Mouse (Mus musculus) v-Abl transformed pro-B cells (cell line): ENCODE results near the gene H2afy2.

Source experiments
- in situ Hi-C, 2 experiments: fragments of 400-800 bp; cut with MboI; formaldehyde crosslinking; loops; one replicate each; pipeline ENCODE4 v1.15.1; 2025; ENCODE audit not compliant: unreplicated experiment in 2 of 2

Gene H2afy2

DNA sequence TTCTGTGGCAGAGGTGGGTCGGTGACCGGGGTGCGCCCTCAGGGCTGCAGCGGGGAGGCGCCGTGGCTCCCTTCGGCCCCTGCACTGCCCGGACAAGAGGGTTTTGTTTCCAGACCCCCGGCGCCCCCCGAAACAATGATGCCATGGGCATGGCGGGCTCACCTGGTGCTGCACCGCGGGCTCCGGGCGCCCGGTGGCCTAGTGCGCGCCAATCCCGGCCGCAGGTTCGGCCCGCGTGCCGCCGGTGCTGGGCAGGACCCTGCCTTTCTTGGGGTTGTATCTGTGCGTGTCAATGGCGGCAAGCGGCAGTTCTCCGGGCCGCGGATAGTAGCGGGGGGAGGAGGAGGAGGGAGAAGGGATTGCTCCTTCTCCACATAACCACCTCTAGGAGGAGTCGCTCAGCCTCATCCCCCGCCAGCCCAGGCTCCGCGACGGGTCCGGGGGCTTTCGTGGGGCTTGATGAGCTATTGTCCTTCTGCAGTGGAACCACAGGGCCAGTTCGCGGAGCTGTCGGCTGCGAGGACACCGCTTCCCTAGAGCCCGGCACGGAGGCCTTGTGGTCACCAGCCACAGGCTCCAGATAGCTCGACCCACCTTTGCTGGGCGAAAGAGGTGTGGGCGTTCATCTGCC, at the start of gene H2afy2:
Gene H2afy2, minus strand, starts transcription at position 527 of the 631 bp plus-strand sequence.
- in situ Hi-C loops = no loop called here

DNA sequence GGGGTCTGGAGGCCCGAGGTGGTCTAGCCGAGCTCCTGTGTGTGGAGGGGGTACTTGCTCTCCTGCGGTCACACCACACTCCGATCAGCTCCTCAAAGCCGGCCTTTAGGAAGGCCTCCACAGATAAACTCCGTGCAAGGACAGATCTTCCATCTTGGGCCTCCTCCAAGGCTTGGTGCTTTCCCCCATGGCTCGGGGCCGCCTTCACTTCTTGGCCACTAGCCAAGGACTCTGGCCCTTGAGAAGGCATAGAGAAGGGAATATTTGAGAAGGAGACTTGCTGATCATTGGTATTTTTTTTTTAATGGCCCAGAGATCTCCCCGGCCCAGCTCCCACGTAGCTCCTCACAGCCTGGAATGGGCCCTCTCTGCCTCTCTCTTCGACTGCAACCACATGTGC, 48.8 kb upstream of the H2afy2 start:
- in situ Hi-C loops = loop anchor here in 1 of 2 experiments (25.0 kb wide), 1 partner anchor 580 kb away; the partner anchor contains the start of gene Hkdc1

DNA sequence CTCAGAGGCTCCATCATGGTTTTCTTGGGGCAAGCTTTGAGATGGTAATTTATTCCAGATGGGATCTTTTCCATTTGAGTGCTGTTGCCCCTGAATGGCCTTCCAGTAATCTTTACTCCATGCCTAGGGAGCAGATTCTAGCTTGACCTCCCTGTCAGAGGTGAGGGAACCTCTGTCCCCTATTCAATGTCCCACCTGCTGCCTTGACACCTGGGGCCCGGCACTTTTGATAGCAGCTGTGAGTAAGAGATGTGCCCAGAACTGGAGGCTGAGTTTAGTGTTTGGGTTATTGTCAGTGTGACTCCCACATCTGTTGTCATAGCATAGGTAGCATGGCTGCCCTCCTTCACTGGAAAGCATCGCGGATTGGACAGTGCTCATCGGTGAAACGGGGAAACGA, 47.8 kb upstream of the H2afy2 start:
- in situ Hi-C loops = loop anchor here in 1 of 2 experiments (25.0 kb wide), 1 partner anchor 581 kb away; the partner anchor contains the start of gene Hkdc1

DNA sequence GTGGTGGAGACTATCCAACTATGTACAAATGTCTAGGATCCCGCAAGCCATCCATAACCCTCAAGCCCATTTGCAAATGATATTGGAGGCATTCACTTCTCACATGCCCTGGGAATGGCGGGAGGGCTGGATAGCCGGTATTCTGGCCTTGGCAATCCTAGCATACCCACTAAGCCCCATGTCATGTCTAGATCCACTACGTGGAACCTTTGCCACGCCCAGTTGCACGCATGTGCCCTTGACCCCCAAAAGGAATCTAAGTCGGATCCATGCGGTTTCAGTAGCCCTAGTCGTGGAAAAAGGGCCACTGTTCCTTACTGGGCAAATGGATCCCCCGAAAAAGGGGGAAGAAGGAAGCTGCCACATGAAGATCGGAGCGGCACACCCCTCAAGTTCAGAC, 47.3 kb upstream of the H2afy2 start:
- in situ Hi-C loops = loop anchor here in 1 of 2 experiments (25.0 kb wide), 1 partner anchor 581 kb away; the partner anchor contains the start of gene Hkdc1

DNA sequence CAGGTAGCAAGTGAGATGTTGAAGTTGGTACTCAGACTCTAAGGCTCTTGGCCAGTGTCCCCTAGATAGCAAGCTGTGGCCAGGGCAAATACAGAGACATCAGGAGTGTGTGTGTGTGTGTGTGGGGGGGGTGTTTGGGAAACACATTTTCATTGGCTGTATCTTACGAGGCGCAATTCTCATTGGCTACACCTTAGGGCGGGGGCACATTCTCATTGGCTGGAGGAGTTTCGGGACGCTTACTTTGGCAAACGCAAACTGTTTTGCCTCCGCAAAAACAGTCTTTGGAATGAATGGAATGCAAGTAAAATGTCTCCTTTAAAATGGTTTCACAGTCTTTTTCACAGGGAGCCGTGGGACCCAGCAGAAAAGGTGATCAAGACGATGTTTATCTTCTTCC, 46.9 kb upstream of the H2afy2 start:
- in situ Hi-C loops = loop anchor here in 1 of 2 experiments (25.0 kb wide), 1 partner anchor 581 kb away; the partner anchor contains the start of gene Hkdc1

DNA sequence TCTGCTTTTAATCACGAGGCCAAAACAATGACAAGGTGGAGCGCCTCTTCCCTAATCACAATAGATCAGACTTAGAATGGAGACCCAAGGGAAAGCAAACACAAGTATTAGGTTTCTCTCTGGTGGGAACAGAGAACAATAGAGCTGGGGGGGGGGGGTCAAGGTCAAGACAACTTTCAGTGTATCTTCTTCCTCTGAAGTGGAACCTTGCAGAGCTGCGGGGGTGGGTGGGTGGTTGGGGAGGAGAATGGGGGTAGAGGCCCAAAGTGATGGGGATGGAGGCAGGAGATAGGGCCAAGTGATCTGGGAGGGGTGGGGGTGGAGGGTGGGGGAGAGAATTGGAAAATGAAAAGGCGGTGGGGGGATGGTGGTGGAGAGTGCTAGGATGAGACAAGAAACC, 45.1 kb upstream of the H2afy2 start:
- in situ Hi-C loops = loop anchor here in 1 of 2 experiments (25.0 kb wide), 1 partner anchor 583 kb away; the partner anchor contains the start of gene Hkdc1

DNA sequence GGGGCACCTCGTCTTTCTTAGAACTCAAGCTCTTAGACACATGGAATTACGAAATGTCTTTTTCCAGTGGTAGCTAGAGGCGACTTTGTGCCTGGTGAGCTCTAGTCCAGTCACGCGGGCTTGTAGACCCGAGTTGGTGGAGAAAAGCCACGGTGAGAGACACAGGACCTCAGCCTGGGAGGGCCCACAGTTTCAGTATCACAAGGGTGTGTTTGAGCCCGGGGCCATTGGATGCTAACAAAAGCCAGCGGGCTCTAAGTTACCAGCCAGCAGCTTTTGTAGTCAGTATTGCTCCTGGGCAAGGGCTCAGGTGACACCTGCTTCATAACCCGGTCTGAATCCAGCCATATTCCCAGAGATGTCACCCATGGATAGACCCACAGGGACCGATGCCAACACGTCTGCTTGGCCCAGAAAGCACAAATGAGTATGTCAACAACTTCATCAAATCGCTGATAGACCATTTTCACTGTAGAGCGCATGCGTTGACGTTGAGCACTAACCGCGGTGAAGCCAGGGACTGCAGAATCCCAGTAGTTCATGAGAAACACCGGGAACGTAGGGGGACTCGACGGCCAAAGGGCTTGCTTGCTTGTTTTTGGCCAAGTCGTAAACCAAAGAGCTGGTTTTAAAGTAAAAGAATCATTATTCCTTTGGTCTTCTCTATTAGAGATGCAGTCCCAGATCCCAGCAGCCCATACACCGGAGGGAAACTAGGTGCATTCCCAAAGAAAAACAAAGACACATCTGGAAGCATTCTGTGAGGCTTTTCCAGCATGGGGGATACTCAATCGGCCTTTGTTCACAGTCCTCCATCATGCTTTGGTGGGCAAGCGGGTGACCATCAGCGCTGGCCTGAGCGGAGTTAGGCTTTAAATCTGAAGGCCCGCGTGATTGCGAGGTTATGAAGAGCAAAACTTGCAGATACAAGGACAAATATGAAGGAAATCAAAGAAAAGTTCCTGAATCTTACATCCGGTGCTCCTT, 44.3 kb upstream of the H2afy2 start:
- in situ Hi-C loops = loop anchor here in 1 of 2 experiments (25.0 kb wide), 1 partner anchor 584 kb away; the partner anchor contains the start of gene Hkdc1

DNA sequence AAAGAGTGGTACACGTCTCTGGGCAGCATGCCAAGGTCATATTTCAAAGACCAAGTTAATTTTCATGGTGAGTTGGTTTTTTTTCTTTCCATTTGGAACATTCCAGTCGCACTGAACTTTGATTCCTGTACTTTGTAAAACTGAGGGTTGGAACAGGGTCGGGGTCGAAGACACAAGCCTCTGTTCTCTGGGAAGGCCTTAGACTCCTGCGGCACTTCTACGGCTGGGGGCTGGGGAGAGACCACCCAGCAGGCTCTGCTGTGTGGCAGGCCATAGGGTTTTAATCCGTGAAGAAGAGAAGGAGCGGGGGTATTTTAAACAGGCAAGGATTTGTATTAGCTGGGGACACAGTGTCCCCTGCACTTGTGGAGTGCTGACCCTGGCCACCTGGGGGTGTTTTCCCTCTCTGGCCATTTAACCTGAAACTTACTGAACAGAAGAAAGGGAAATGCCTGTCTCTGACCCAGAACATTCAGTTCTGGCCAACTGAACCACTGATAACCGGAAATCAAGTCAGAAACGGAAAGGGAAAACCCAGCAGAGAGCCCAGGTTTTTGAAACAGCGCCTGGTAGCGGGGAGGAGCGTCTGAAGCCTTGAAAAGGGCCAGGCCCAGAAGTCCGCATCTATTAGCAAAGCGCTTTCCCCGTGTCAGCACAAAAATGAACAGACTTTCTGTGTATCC, 42.9 kb upstream of the H2afy2 start:
- in situ Hi-C loops = loop anchor here in 1 of 2 experiments (25.0 kb wide), 1 partner anchor 585 kb away; the partner anchor contains the start of gene Hkdc1

DNA sequence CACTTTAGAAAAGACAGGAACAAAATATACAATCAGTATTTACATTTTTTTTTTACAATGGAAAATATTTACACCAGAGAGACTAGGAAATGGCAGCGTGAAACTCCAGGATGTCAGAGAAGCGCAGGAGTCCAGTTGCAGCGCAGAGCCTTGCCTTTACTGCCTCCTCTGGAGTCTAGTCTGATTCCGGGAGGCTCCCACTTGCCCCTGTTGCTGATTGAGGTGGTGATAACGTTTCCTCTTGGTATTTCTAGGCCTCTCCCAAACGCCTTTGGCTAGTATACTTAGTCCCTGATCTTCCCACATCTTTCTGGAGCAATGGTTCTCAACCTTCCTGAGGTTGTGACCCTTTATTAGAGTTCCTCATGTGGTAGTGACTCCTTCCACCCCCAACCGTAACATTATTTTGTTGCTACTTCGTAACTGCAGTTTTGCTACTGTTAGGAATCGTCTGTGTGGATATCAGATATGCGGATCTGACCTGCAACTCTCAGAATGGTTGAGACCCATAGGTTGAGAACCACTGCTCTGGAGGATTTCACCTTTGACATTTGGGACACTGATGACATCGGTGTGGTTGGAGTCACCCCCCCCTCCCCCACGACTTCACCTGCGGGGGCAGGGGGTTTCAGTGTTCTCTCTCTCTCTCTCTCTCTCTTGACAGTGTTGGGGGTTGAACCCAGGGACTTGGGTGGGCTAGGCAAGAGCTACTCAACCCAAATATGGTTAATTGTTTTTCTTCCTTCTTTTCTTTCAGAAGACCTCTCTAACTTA, 42.2 kb upstream of the H2afy2 start:
- in situ Hi-C loops = loop anchor here in 1 of 2 experiments (25.0 kb wide), 1 partner anchor 586 kb away; the partner anchor contains the start of gene Hkdc1

DNA sequence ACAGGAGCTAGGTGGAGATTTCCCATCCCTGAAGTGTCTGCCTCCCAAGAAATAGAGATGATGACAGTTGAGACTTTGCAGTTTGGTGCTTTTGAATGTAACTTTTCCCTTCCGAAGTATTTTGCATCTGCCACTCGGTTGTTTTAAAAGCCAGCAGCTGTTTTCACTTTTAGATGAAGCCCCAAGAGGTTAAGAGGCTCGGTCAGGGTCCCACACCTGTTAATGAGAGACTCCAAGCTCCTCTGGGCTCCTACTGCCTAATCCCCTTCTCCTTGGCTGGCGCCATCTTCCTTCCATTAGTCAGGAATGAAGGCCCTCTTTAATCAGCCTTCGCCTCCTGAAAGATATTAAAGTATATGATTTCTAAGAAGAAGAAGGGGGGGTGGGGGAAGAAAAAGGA, 41.6 kb upstream of the H2afy2 start:
- in situ Hi-C loops = loop anchor here in 1 of 2 experiments (25.0 kb wide), 1 partner anchor 587 kb away; the partner anchor contains the start of gene Hkdc1

DNA sequence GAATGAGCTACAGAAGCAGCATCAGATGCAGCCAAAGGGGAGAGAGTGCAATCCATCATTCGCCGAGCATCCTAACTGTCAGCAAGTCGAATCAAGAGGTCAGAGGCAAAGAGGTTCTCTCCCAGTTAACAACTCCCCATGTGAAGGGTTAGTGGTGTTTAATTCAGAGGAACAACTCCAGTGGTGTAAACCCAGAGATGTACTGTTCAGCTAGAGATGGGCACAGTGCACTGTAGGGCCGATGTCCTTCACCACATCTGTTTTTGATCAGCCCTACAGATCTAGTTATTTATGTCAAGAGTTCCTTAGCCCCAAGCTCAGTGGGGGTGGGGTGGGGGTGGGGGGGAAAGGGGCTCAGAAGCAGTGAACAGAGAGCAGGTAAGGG, 39.8 kb upstream of the H2afy2 start:
- in situ Hi-C loops = no loop called here

DNA sequence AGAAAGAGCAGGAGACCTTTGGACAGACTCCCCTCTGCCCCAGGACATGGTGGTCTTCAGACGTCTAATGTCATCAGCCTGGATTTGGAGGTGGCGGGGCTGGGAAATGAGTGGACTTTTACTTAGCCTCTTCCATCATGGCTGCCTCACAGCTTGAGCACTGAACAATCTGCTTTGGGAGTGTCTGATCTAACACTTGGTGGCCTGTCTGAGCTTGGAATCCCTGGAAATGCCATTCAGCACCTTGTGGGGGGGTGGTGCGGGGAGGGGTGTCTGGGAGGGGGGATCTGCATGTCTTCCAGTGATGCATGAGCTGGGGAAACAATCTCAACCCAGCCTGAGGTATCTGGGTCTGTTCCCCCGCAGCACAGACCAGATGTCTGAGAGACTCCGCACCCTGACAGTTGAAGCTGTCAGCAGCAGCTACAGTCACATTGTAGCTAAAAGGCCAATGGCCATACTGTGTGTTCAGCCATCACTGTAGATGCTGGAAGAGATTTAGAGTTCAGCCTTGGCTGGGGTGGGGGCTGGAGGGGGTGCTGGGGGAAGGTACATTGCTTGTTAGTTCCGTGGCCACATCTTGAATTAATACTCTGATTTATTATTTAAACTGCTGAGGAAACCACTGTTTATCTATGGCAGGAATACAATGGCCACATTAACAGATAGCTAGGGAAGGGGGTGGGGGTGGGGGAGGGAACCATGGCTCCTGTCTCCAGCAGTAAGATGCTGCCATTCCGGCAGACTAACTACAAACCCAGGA, 39.2 kb upstream of the H2afy2 start:
- in situ Hi-C loops = no loop called here

DNA sequence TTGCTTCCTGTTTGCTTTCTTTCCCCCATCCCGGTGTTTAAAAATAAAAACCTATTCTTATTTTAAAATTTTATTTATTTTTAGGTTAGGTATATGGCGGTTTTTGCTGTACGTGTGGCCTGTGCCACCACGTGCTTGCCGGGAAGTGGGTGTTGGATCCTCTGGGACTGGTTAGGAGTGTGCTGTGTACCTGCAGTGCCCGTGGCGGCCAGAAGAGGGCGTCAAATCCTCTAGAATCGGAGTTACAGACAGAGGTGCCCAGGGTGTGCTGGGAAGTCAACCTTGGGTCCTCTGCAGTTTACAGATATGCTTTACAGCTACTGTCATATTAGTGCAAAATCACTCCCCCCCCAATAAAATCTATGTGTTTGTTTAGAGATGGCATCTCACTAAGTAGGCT, 36.1 kb upstream of the H2afy2 start:
- in situ Hi-C loops = no loop called here

DNA sequence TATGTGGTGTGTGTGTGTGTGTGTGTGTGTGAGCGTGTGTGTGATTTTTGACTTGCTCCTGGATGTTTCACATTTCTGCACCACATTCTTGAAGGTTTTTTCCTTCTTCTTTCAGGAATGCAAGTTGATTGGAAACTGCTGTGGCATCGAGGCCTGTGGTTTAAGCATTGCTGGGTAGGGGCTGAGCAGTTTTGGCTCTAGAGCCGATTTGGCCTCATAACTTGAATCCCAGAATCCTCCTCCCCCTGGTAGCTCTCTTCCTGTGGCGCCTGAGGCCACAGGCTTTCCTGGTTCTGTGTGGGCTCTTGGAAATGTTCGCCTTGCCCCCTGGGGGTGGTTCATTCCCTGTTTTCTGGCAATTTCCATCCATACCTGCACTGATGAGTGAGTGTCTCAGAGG, 28.0 kb upstream of the H2afy2 start:
- in situ Hi-C loops = no loop called here

DNA sequence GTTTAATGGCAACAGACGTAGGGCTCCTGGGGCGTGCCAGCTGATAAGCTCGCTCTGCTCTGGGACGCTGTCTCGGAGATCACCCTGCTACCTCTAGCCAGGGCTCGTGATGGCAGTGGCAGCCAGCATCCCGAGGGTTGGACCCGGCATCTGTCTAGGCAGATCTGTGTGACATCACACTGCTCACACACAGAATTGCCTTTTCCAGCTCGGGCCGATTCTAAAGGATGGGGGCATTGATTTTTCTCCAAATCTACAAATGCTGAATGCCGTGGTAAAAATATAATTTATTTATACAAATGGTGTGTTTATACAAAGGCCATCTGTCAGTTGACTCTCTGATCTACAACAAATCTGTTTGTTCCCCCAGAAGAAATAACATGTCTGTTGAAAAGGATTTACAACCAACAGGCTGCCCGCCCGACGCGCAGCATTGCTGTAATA, 14.2 kb upstream of the H2afy2 start:
- in situ Hi-C loops = no loop called here

DNA sequence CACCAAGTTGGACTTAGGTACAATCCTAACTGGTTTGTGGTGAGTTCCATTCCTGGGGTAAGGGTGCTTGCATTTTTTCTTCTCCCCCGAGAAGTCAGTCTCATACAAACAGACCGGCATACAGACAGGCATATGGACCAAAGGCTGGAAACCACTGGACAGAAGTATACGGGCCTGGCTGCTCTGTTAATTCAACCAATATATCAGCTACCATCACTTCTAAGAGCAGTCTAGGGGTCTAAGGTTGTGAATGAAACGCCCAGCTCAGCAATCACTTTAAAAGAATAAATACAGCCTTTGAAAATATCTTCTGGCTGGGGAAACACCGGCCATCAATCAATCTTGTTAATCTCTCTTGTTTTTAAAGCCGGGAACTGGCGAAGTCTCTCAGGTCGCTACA, 11.5 kb upstream of the H2afy2 start:
- in situ Hi-C loops = no loop called here

DNA sequence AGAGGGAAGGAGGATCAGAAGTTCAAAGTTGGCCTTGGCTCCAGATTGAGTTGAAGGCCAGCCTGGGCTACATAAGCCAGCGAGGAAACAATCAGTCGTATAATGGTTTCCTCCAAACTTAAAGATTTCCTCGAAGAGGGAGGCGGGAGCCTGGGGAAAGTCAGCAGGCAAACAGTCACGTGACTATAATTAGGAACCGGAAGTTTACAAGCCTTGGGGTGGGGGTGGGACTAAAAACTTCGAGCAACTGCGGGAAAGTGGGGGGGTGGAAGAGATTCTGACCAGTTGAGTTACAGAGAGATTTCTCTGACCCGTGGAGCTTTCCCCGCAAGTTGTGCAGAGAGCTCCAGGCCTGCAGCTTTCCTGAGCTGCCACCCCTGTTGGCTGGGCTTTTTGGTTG, 11.0 kb upstream of the H2afy2 start:
- in situ Hi-C loops = no loop called here

DNA sequence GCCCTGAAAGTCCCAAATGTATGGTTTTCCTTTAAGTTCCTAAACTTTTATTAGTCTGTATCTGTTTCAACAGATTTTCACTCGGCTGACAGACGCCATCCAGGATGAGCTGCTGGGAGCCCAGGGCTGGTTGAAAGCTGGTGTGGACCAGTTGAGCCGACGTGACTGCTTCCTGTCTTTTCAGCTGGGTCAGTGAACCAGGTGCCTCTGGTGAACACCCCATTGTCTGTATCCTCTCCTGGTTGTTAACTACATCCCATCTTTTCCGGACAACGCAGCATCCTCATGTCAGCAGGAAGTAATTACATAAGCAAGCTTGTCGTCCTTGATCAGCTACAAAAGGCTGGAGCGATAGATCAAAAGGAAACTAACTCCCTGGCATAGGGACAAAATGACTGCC, 9.1 kb upstream of the H2afy2 start:
- in situ Hi-C loops = no loop called here

DNA sequence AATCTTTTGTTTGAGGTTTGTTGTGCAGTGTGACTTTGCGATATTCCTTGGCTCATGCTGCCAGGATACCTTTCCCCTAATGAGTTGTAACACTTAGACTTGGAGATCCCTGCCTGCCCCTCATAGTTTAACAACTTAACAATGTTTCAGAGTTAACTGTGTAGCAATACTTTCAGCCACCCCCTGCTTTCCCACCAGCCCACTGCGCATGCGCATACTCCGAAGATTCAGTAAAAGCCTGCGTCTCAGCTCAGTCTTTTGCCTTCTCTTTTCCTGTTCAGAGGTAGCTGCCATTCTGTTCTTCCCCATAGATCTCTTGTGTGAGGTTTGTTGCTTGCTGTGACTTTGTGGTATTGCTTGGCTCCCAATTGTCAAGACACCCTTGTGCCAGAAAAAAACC, 4.6 kb upstream of the H2afy2 start:
- in situ Hi-C loops = no loop called here
